Mouse (Mus musculus) heart, embryonic 10.5 days (tissue): Measurements from ENCODE around the gene Lepr. TPM values are rescaled to one million over a fixed set of nuclear protein-coding genes. Genes with fewer than 3 reads are reported as not detected.
"Not testable (repeated sequence)": the region's sequence is repeated elsewhere in the genome, so short reads cannot be mapped to it uniquely, and the experiment has no call there.

Source experiments
- DNase-seq: peaks from one replicate; pipeline ENCODE4 v3.0.0-alpha.2; 2017; ENCODE audit warnings: low spot score
- H3K27ac ChIP-seq: fragments of 300-500 bp; sonication (generic); 2 replicates; pipeline ENCODE4 v1.5.1; 2016; ENCODE audit warnings: mild to moderate bottlenecking
- H3K27me3 ChIP-seq: fragments of 300-500 bp; sonication (generic); 2 replicates; pipeline ENCODE4 v1.6.1; 2016; ENCODE audit warnings: mild to moderate bottlenecking; ENCODE audit not compliant: poor library complexity, insufficient read depth, severe bottlenecking
- H3K36me3 ChIP-seq: fragments of 300-500 bp; sonication (generic); 2 replicates; pipeline ENCODE4 v1.6.1; 2016; ENCODE audit warnings: mild to moderate bottlenecking, moderate library complexity
- H3K4me1 ChIP-seq: fragments of 300-500 bp; sonication (generic); 2 replicates; pipeline ENCODE4 v1.6.1; 2016; ENCODE audit warnings: mild to moderate bottlenecking
- H3K4me3 ChIP-seq: fragments of 300-500 bp; sonication (generic); 2 replicates; pipeline ENCODE4 v1.5.1; 2016; ENCODE audit warnings: mild to moderate bottlenecking, moderate library complexity
- H3K9me3 ChIP-seq: fragments of 300-500 bp; sonication (generic); 2 replicates; pipeline ENCODE4 v1.6.1; 2016; ENCODE audit warnings: mild to moderate bottlenecking, moderate library complexity
- WGBS: fragments of 180-500 bp; shearing (Covaris S2); methylation state at CpG from one replicate; pipeline ENCODE4 v1.1.7; 2016; 5-methylcytosine and 5-hydroxymethylcytosine counted together
- polyA plus RNA-seq: library from polyadenylated mRNA; unstranded; fragments of >200 nt; fragmentation: Nextera tagmentation; extraction: Ambion mirVana; gene quantifications from 2 replicates; pipeline ENCODE4 v1.2.1, GENCODE M21; 2016

Gene Lepr
- polyA plus RNA-seq, 1 experiment from 2014 or later = 0.33 TPM

- WGBS = 85% methylated on average over 2 of the region's 2 CpGs
- DNase-seq = no peak
- no peaks in the 10 kb centered on the region for H3K27me3 ChIP-seq
- H3K27ac ChIP-seq = no peak overlapping the region
- H3K9me3 ChIP-seq = no peaks in the 10 kb centered on the region
- H3K36me3 ChIP-seq = no peaks in the 10 kb centered on the region
- H3K4me1 ChIP-seq = no peaks in the 10 kb centered on the region
- H3K4me3 ChIP-seq = no peak overlapping the region
Measured at GRCm38 (mm10) chr4:101741973-101742372, 24.8 kb downstream of the Lepr start.

DNA sequence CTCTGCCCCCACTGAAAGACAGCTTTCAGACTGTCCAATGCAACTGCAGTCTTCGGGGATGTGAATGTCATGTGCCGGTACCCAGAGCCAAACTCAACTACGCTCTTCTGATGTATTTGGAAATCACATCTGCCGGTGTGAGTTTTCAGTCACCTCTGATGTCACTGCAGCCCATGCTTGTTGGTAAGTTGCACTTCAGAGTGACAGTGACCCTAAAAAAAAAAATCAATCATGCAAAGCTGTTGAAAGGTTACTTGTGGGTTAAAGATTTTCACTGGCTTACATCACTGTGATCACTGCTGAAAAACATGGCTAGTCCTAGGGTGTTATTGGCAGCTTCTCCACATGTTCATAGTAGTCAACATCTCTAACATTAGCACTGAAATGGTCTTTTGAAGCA is 28.3 kb downstream of the Lepr start:
- WGBS = 88% methylated on average over 4 of the region's 4 CpGs
- Histone ChIP-seq H3K36me3 (no peaks in the 10 kb centered on the region), H3K27ac (no peak overlapping the region), H3K27me3 (no peaks in the 10 kb centered on the region), H3K4me1 (no peaks in the 10 kb centered on the region), H3K4me3 (no peak overlapping the region), H3K9me3 (no peaks in the 10 kb centered on the region)
- DNase-seq = no peak

GRCm38 (mm10) chr4:101760490-101760889 is 43.3 kb downstream of the Lepr start:
- H3K27me3 ChIP-seq = no peaks in the 10 kb centered on the region
- H3K36me3 ChIP-seq = no peaks in the 10 kb centered on the region
- no peak overlapping the region for H3K4me3 ChIP-seq
- 78% methylated on average over 5 of the region's 5 CpGs for WGBS
- no peak for DNase-seq
- H3K4me1 ChIP-seq = no peaks in the 10 kb centered on the region
- H3K9me3 ChIP-seq = no peaks in the 10 kb centered on the region
- no peak overlapping the region for H3K27ac ChIP-seq

DNA sequence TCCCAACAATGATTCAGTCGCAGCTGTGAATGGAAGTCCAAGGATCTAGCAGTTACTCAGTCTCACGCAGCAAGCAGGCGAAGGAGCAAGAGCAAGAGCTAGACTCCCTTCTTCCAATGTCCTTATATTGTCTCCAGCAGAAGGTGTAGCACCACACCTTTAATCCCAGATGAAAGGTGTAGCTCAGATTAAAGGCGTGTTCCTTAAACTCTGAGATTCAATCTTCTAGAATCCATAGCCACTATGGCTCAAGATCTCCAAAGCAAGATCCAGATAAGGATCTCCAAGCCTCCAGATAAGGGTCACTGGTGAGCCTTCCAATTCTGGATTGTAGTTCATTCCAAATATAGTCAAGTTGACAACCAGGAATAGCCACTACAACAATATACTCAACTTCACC is 126.7 kb downstream of the Lepr start, which contains the start of gene B020004J07Rik:
Gene B020004J07Rik, minus strand, starts transcription at position 101 of the 400 bp plus-strand sequence.
- WGBS = 86% methylated on average over 4 of the region's 4 CpGs
- H3K9me3 ChIP-seq, H3K36me3 ChIP-seq, H3K27ac ChIP-seq, DNase-seq, H3K4me3 ChIP-seq, H3K27me3 ChIP-seq, H3K4me1 ChIP-seq: not testable (repeated sequence)

GRCm38 (mm10) chr4:101850908-101851307 is 133.7 kb downstream of the Lepr start:
- no peaks in the 10 kb centered on the region for H3K36me3 ChIP-seq
- peaks cover 6% of the 10 kb centered on the region; the same call in 1 of the 2 replicates for H3K9me3 ChIP-seq
- no peak overlapping the region for H3K4me3 ChIP-seq
- no peaks in the 10 kb centered on the region for H3K4me1 ChIP-seq
- H3K27ac ChIP-seq = no peak overlapping the region
- no peak for DNase-seq
- no peaks in the 10 kb centered on the region for H3K27me3 ChIP-seq
- 61% methylated on average over 2 of the region's 2 CpGs for WGBS

DNA sequence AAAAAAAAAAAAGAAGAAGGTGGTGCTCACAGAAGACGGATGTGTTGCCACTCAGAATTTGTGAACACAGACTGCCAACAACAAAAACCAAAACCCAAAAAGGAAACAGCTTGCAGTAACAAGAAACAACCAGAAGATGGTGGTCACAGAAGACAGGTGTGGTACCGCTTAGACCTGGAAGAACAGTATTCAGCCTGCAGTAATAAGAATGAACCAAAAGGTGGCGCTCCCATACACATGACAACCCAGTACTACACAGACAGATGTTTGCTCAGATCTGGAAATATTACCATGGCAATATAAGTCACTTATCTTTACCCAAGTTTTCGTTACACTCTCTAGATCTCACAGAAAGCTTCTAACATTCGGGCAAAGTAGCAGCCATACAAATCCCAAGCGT is 143.7 kb downstream of the Lepr start:
- H3K4me1 ChIP-seq = no peaks in the 10 kb centered on the region
- H3K36me3 ChIP-seq = no peaks in the 10 kb centered on the region
- no peak overlapping the region for H3K27ac ChIP-seq
- no peaks in the 10 kb centered on the region for H3K27me3 ChIP-seq
- H3K9me3 ChIP-seq = no peaks in the 10 kb centered on the region
- 48% methylated on average over 6 of the region's 6 CpGs for WGBS
- H3K4me3 ChIP-seq = no peak overlapping the region
- no peak for DNase-seq

DNA sequence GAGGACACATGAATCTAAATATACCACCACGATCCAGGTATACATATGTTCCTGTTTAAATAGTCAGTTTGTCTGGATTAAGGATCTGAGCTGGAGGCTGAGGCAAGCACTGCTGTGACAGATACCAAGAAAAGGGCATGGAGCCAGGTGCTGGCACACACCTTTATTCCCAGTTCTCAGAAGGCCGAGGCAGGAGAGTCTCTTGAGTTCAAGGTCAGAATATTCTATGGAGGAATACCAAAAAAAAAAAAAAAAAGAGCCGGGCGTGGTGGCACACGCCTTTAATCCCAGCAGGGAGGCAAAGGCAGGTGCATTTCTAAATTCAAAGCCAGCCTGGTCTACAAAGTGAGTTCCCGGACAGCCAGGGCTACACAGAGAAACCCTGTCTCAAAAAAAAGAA is 145.1 kb downstream of the Lepr start:
- Histone ChIP-seq H3K27ac (no peak overlapping the region), H3K36me3 (no peaks in the 10 kb centered on the region), H3K4me3 (no peak overlapping the region), H3K4me1 (no peaks in the 10 kb centered on the region), H3K27me3 (no peaks in the 10 kb centered on the region), H3K9me3 (no peaks in the 10 kb centered on the region)
- DNase-seq = no peak
- 86% methylated on average over 6 of the region's 6 CpGs for WGBS

Other genes with a start within 250 kb of the Lepr start
- 0.44 and 0.59 TPM in 2 replicates for gene Dnajc6, start 220.8 kb upstream of the Lepr start, polyA plus RNA-seq
- gene Leprot, start 69.7 kb upstream of the Lepr start, polyA plus RNA-seq = 75.2 and 75.9 TPM in 2 replicates
- not detected in 2 replicates for gene B020004J07Rik, start 126.6 kb downstream of the Lepr start, polyA plus RNA-seq
- gene C130073F10Rik, start 176.4 kb downstream of the Lepr start, polyA plus RNA-seq = not detected in 2 replicates
- not detected in 2 replicates for gene Gm12800, start 191.7 kb downstream of the Lepr start, polyA plus RNA-seq
- not detected in 2 replicates for gene Gm12794, start 223.0 kb downstream of the Lepr start, polyA plus RNA-seq